Mouse (Mus musculus) lung, adult 2 months (tissue): ENCODE measurements around the gene Ticam1.

Experiments used
- CTCF ChIP-seq: fragments of 200-500 bp; IDR thresholded peaks from 2 replicates; pipeline ENCODE4 v1.5.1; 2011; ENCODE audit warnings: mild to moderate bottlenecking, low read length, control low read depth; ENCODE audit not compliant: insufficient read depth
- POLR2A ChIP-seq: fragments of 200-500 bp; IDR thresholded peaks from 2 replicates; pipeline ENCODE4 v1.6.1; 2011; ENCODE audit warnings: low read depth, mild to moderate bottlenecking, control low read depth, low read length, borderline replicate concordance; ENCODE audit errors: extremely low read depth

GRCm38 (mm10) chr17:56226566-56226965 lies 50.0 kb downstream of the Ticam1 start:
- TF ChIP-seq POLR2A (no peak), CTCF (no peak)
